Mouse (Mus musculus) spleen, adult 2 months (tissue): ENCODE data around the gene Ppef2. TPM values are rescaled to one million over a fixed set of nuclear protein-coding genes. Genes with fewer than 3 reads are reported as not detected.

Source experiments
- DNase-seq, 2 experiments: peaks; one replicate each; pipeline versions ENCODE4 v3.0.0 to v3.0.0-alpha.2; 2012 to 2021; ENCODE audit warnings: low spot score in 2 of 2, low read depth in 1 of 2
- H3K27ac ChIP-seq: fragments of 200-500 bp; 2 replicates; pipeline ENCODE4 v1.5.1; 2012; ENCODE audit warnings: low read length, inconsistent platforms; ENCODE audit not compliant: insufficient read depth
- H3K27me3 ChIP-seq: fragments of 200-500 bp; 2 replicates; pipeline ENCODE4 v1.6.1; 2012; ENCODE audit warnings: mild to moderate bottlenecking, moderate library complexity, low read length, inconsistent platforms; ENCODE audit not compliant: control insufficient read depth, insufficient read depth
- H3K36me3 ChIP-seq: fragments of 200-500 bp; 2 replicates; pipeline ENCODE4 v1.6.1; 2012; ENCODE audit warnings: mild to moderate bottlenecking, low read length, inconsistent platforms; ENCODE audit not compliant: control insufficient read depth, insufficient read depth
- H3K4me1 ChIP-seq: fragments of 200-500 bp; 2 replicates; pipeline ENCODE4 v1.6.1; 2011; ENCODE audit warnings: inconsistent platforms; ENCODE audit not compliant: control insufficient read depth, insufficient read depth, insufficient read length
- H3K4me3 ChIP-seq: fragments of 200-500 bp; 2 replicates; pipeline ENCODE4 v1.5.1; 2011; ENCODE audit warnings: mild to moderate bottlenecking, inconsistent platforms; ENCODE audit not compliant: insufficient read depth, insufficient read length; ENCODE audit errors: extremely low read depth
- CTCF ChIP-seq: fragments of 200-500 bp; IDR thresholded peaks from 2 replicates; pipeline ENCODE4 v1.5.1; 2011; ENCODE audit warnings: mild to moderate bottlenecking, inconsistent platforms; ENCODE audit not compliant: insufficient read depth, insufficient read length, insufficient replicate concordance; ENCODE audit errors: extremely low read depth
- POLR2A ChIP-seq: fragments of 200-500 bp; IDR thresholded peaks from 2 replicates; pipeline ENCODE4 v1.6.1; 2011; ENCODE audit warnings: low read depth, low read length, inconsistent platforms
- WGBS: fragments of 180-500 bp; shearing (Covaris S2); methylation state at CpG from one replicate; pipeline ENCODE4 v1.1.7; 2018; 5-methylcytosine and 5-hydroxymethylcytosine counted together
- polyA plus RNA-seq: library from polyadenylated mRNA; depleted of rRNA; stranded (reverse); fragments of >200 nt; gene quantifications from 2 replicates; pipeline ENCODE4 v1.2.3, GENCODE M21; 2012

Gene Ppef2
- polyA plus RNA-seq, 1 experiment = 2.4 TPM

GRCm38 (mm10) chr5:92228776-92229175 is 27.3 kb downstream of the Ppef2 start:
- no peak for DNase-seq
- H3K4me3 ChIP-seq = no peak overlapping the region
- TF ChIP-seq CTCF = no peak
- TF ChIP-seq POLR2A = no peak
- WGBS = 62% methylated on average over 10 of the region's 10 CpGs
- H3K27me3 ChIP-seq = no peaks in the 10 kb centered on the region
- H3K36me3 ChIP-seq = no peaks in the 10 kb centered on the region
- no peak overlapping the region for H3K27ac ChIP-seq
- H3K4me1 ChIP-seq = no peaks in the 10 kb centered on the region

GRCm38 (mm10) chr5:92227782-92228181 is 28.3 kb downstream of the Ppef2 start:
- Histone ChIP-seq H3K4me1 (no peaks in the 10 kb centered on the region), H3K4me3 (no peak overlapping the region), H3K27ac (no peak overlapping the region), H3K36me3 (no peaks in the 10 kb centered on the region), H3K27me3 (no peaks in the 10 kb centered on the region)
- TF ChIP-seq CTCF (no peak), POLR2A (no peak)
- no peak for DNase-seq
- WGBS = 51% methylated on average over 7 of the region's 7 CpGs

- H3K27me3 ChIP-seq = no peaks in the 10 kb centered on the region
- H3K27ac ChIP-seq = no peak overlapping the region
- no peak for TF ChIP-seq POLR2A
- no peak for TF ChIP-seq CTCF
- WGBS = 83% methylated on average over 8 of the region's 8 CpGs
- no peak for DNase-seq
- no peaks in the 10 kb centered on the region for H3K36me3 ChIP-seq
- no peaks in the 10 kb centered on the region for H3K4me1 ChIP-seq
- no peak overlapping the region for H3K4me3 ChIP-seq
Measured at GRCm38 (mm10) chr5:92220287-92220902, 35.7 kb downstream of the Ppef2 start.

GRCm38 (mm10) chr5:92219826-92220225 is 36.3 kb downstream of the Ppef2 start:
- H3K27ac ChIP-seq = no peak overlapping the region
- WGBS = 67% methylated on average over 6 of the region's 6 CpGs

GRCm38 (mm10) chr5:92218915-92219793 is 36.9 kb downstream of the Ppef2 start:
- no peak for DNase-seq
- Histone ChIP-seq H3K27me3 (no peaks in the 10 kb centered on the region), H3K4me3 (no peak overlapping the region), H3K27ac (no peak overlapping the region), H3K36me3 (no peaks in the 10 kb centered on the region), H3K4me1 (no peaks in the 10 kb centered on the region)
- WGBS = 69% methylated on average over 17 of the region's 17 CpGs
- TF ChIP-seq CTCF = no peak
- no peak for TF ChIP-seq POLR2A

More at GRCm38 (mm10) chr5:92219826-92220225, 36.3 kb downstream of the Ppef2 start:
- H3K27me3 ChIP-seq = no peaks in the 10 kb centered on the region
- TF ChIP-seq POLR2A (no peak), CTCF (no peak)
- no peak for DNase-seq
- no peaks in the 10 kb centered on the region for H3K36me3 ChIP-seq
- no peak overlapping the region for H3K4me3 ChIP-seq
- H3K4me1 ChIP-seq = no peaks in the 10 kb centered on the region

GRCm38 (mm10) chr5:92215308-92215707 is 40.8 kb downstream of the Ppef2 start, which contains the start of gene U90926:
Gene U90926, minus strand, starts transcription at chr5:92215408.
- Histone ChIP-seq H3K27ac (no peak within 1 kb of the TSS), H3K36me3 (no peaks in the 10 kb centered on the region), H3K4me1 (no peaks in the 10 kb centered on the region), H3K4me3 (no peak within 1 kb of the TSS), H3K27me3 (no peaks in the 10 kb centered on the region)
- no peak for DNase-seq
- TF ChIP-seq CTCF (no peak), POLR2A (no peak)
- WGBS = 85% methylated on average over 4 of the region's 4 CpGs
